Comparison of ENCODE assay signal across 12 mouse cellular contexts in the genomic region with DNA sequence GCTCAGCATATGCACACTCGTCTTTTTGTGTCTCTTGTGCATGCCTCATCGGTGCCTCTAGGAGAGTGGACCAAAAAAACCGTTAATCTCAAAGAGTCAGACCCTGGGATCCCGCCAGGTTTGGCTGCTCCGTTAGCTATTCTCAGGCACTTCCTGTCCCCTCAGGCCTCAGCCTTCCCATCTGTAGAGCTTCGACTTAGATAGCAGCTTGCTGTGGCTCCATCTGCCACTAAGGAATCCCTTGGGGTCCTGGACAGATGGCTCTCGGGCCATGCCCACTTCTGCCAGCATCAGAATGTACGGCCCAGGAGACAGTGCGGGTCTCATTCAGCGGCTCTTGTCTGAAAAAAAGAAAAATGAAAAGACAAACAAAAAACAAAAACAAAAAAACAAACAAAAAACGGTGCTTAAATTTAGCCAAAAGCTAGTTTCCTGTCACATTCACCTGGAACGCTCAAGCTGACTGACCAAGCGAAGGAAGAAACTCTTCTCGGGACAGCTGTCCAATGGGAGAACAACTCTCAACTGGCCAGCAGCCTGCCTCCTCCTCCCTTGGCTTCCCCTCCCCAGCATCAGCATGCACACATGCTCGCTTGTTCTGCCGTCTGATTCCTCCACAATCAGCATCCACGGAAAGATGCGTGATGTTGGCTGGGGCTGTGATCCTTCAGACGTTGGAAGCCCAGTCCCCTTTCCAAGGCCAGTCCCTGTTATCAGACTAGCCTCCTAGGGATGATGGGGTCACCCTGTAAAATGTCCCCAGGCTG.
DNase-seq lines count a peak whose midpoint lies in the region; ATAC-seq lines count a peak whose summit lies in the region.
"Had no signal": no experiment of that assay in that cellular context is flagged by ENCODE, and none has a peak within 500 bp of the region (broad histone marks: within the 10 kb centered on the region; RNA-seq: fewer than 3 reads in every experiment).

No protein-coding gene starts in this region.

- H3K36me3 ChIP-seq in forebrain, embryonic 10.5 days (replicated peaks), result no peaks in the 10 kb centered on the region
- no peaks in the 10 kb centered on the region for H3K36me3 ChIP-seq in forebrain, embryonic 11.5 days (ENCODE audit: control insufficient read depth, insufficient read depth, low read length)
- H3K36me3 ChIP-seq in hindbrain, embryonic 13.5 days, result no peaks in the 10 kb centered on the region
- H3K36me3 ChIP-seq: heart, embryonic 12.5 days; limb, embryonic 10.5 days had no signal

- DNase-seq in forebrain, embryonic 10.5 days (ENCODE audit: extremely low spot score, low spot score), result no peak
- DNase-seq in forebrain, embryonic 11.5 days (ENCODE audit: low spot score), result no peak
- peak; percentile 27 for DNase-seq in right cerebral cortex, postnatal 4 days
- no peak for DNase-seq in right cerebral cortex, postnatal 36 days (ENCODE audit: low spot score in 2 of 2)
- DNase-seq in testis, postnatal 14 days (ENCODE audit: low spot score), result peak; percentile 21
- DNase-seq in frontal cortex, postnatal 14 days (ENCODE audit: low spot score in 2 of 2), result no peak
- no peak for DNase-seq in natural killer cell, adult 2 months (ENCODE audit: low spot score in 2 of 2)
- DNase-seq: kidney, adult 11 months; lung, adult 2 months had no signal

- H3K9ac ChIP-seq in forebrain, embryonic 11.5 days (ENCODE audit: low read length), result no peak overlapping the region
- no peak overlapping the region for H3K9ac ChIP-seq in hindbrain, embryonic 13.5 days
- H3K9ac ChIP-seq: heart, embryonic 12.5 days had no signal

- peak overlapping the region; percentile 40 for H3K27ac ChIP-seq in forebrain, embryonic 10.5 days
- H3K27ac ChIP-seq in forebrain, embryonic 11.5 days (ENCODE audit: low read depth, low read length), result no peak overlapping the region
- H3K27ac ChIP-seq in hindbrain, embryonic 13.5 days, result peak overlapping the region; percentile 48; the same call in 1 of the 2 replicates
- H3K27ac ChIP-seq: limb, embryonic 10.5 days had no signal

- H3K9me3 ChIP-seq in forebrain, embryonic 10.5 days, result no peaks in the 10 kb centered on the region
- H3K9me3 ChIP-seq in forebrain, embryonic 11.5 days (ENCODE audit: control insufficient read depth, low read length), result no peaks in the 10 kb centered on the region
- H3K9me3 ChIP-seq in hindbrain, embryonic 13.5 days, result no peaks in the 10 kb centered on the region
- H3K9me3 ChIP-seq: heart, embryonic 12.5 days; limb, embryonic 10.5 days had no signal

- H3K4me3 ChIP-seq in forebrain, embryonic 10.5 days, result no peak overlapping the region
- no peak overlapping the region for H3K4me3 ChIP-seq in forebrain, embryonic 11.5 days (ENCODE audit: low read depth, low read length)
- no peak overlapping the region for H3K4me3 ChIP-seq in hindbrain, embryonic 13.5 days
- H3K4me3 ChIP-seq: heart, embryonic 12.5 days; limb, embryonic 10.5 days had no signal

- 77% methylated on average over 19 of the region's 19 CpGs for WGBS in forebrain, embryonic 10.5 days
- WGBS in forebrain, embryonic 11.5 days, result 68% methylated on average over 19 of the region's 19 CpGs
- WGBS in hindbrain, embryonic 13.5 days, result 39% methylated on average over 19 of the region's 19 CpGs

- no peak for ATAC-seq in forebrain, embryonic 11.5 days (replicated peaks; ENCODE audit: low FRiP score)
- ATAC-seq in hindbrain, embryonic 13.5 days (ENCODE audit: low FRiP score), result peak; percentile 76

- H3K4me2 ChIP-seq in forebrain, embryonic 11.5 days (ENCODE audit: low read depth, low read length, severe bottlenecking), result no peak overlapping the region
- no peak overlapping the region for H3K4me2 ChIP-seq in hindbrain, embryonic 13.5 days
- H3K4me2 ChIP-seq: heart, embryonic 12.5 days had no signal

- peaks cover 38% of the 10 kb centered on the region for H3K4me1 ChIP-seq in forebrain, embryonic 10.5 days
- H3K4me1 ChIP-seq in forebrain, embryonic 11.5 days (replicated peaks; ENCODE audit: control insufficient read depth, insufficient read depth, low read length), result peaks cover 4% of the 10 kb centered on the region; the same call in 1 of the 2 replicates
- H3K4me1 ChIP-seq in hindbrain, embryonic 13.5 days (replicated peaks), result peaks cover 39% of the 10 kb centered on the region
- H3K4me1 ChIP-seq: heart, embryonic 12.5 days; limb, embryonic 10.5 days had no signal

- H3K27me3 ChIP-seq in forebrain, embryonic 10.5 days (ENCODE audit: poor library complexity, severe bottlenecking), result no peaks in the 10 kb centered on the region
- H3K27me3 ChIP-seq in forebrain, embryonic 11.5 days (ENCODE audit: control insufficient read depth, insufficient read depth, low read length), result no peaks in the 10 kb centered on the region
- peaks cover 4% of the 10 kb centered on the region; the same call in 1 of the 2 replicates for H3K27me3 ChIP-seq in hindbrain, embryonic 13.5 days
- H3K27me3 ChIP-seq: heart, embryonic 12.5 days had no signal

Comparison
In these comparisons a context has a peak if more than half of its experiments do, and no peak if none do; other contexts are left out.
1. DNase-seq: peak in right cerebral cortex, postnatal 4 days (single experiment) and testis, postnatal 14 days (single experiment); none in forebrain, embryonic 10.5 days (single experiment), forebrain, embryonic 11.5 days (single experiment), right cerebral cortex, postnatal 36 days (0 of 2), frontal cortex, postnatal 14 days (0 of 2) and natural killer cell, adult 2 months (0 of 2).